In genomic region chr4:66401186-66401681, GRCm38 (mm10) we compare ENCODE assay signal across 7 mouse cellular contexts. TPM values are rescaled to one million over a fixed set of nuclear protein-coding genes. Genes with fewer than 3 reads are reported as not detected.
A peak's percentile ranks its signal among the peaks of the same experiment; 100 is the strongest.
DNase-seq lines count a peak whose midpoint lies in the region; TF ChIP-seq lines count a peak whose summit lies in the region.

No protein-coding gene starts in this region.

- H3K4me1 ChIP-seq in thymus, adult 2 months (replicated peaks; ENCODE audit: control insufficient read depth, insufficient read depth, low read length): no peaks in the 10 kb centered on the region

- DNase-seq in brain, adult 2 months (ENCODE audit: low read depth, low spot score): peak; percentile 95
- peak; percentile 84 to 86 for DNase-seq in cerebellum, adult 18-20 months
- DNase-seq in frontal cortex, adult 2 months (ENCODE audit: extremely low spot score in 1 of 2, low spot score in 1 of 2): peak; percentile 18 to 68
- DNase-seq in lung, postnatal 14 days: peak; percentile 14
- no peak for DNase-seq in thymus, adult 2 months
- no peak for DNase-seq in testis, postnatal 14 days (ENCODE audit: low spot score)
- no peak for DNase-seq in adrenal gland, adult 18-20 months (ENCODE audit: low spot score in 2 of 2)

- H3K36me3 ChIP-seq in thymus, adult 2 months (ENCODE audit: control insufficient read depth, insufficient read depth, low read length): no peaks in the 10 kb centered on the region

- no peak overlapping the region for H3K4me3 ChIP-seq in thymus, adult 2 months (ENCODE audit: control insufficient read depth, insufficient read depth, low read length)

- H3K27ac ChIP-seq in thymus, adult 2 months (ENCODE audit: control insufficient read depth, insufficient read depth, low read length): no peak overlapping the region

- TF ChIP-seq CTCF in thymus, adult 2 months (IDR thresholded peaks at IDR 0.05; ENCODE audit: borderline replicate concordance, control insufficient read depth, extremely low read depth, insufficient read depth, low read length, poor library complexity): no peak

- TF ChIP-seq POLR2A in thymus, adult 2 months (IDR thresholded peaks at IDR 0.05; ENCODE audit: control insufficient read depth, extremely low read depth, insufficient read depth, low read length, poor library complexity): no peak

- WGBS in thymus, adult 2 months: 38% methylated on average over 8 of the region's 8 CpGs

- peaks cover 5% of the 10 kb centered on the region for H3K27me3 ChIP-seq in thymus, adult 2 months (ENCODE audit: control insufficient read depth, insufficient read depth, low read length)

RNA-seq across cellular contexts. Expression of gene Astn2, which starts 3.2 kb away (rescaled TPM):
- polyA plus RNA-seq in frontal cortex, adult 2 months (2012; rRNA removed): 16.9 and 18.2 TPM in 2 replicates
- 0.38 and 0.65 TPM in 2 replicates for polyA plus RNA-seq in thymus, adult 2 months (2012; rRNA removed)
- 1 to 10 TPM; 1.3 to 1.8 TPM for total RNA-seq in adrenal gland, adult 18-20 months (2021)

Comparison
In these comparisons a context has a peak if more than half of its experiments do, and no peak if none do; other contexts are left out.
1. DNase-seq: peak in brain, adult 2 months (single experiment), cerebellum, adult 18-20 months (2 of 2), frontal cortex, adult 2 months (2 of 2) and lung, postnatal 14 days (single experiment); none in thymus, adult 2 months (single experiment), testis, postnatal 14 days (single experiment) and adrenal gland, adult 18-20 months (0 of 2).
2. RNA of gene Astn2, which starts 3.2 kb away (polyA plus RNA-seq): 16.9 to 18.2 TPM in frontal cortex, adult 2 months; 0.38 to 0.65 TPM in thymus, adult 2 months; every median in the first group is over 10 times any median in the second.